Mouse (Mus musculus) kidney, adult 2 months (tissue): Measurements from ENCODE around the gene Erbb4. TPM values are rescaled to one million over a fixed set of nuclear protein-coding genes. Genes with fewer than 3 reads are reported as not detected.
A peak's percentile ranks its signal among the peaks of the same experiment; 100 is the strongest.

Experiments used
- DNase-seq: peaks from one replicate; pipeline ENCODE4 v3.0.0; 2021
- H3K27ac ChIP-seq: fragments of 200-500 bp; 2 replicates; pipeline ENCODE4 v1.5.1; 2012; ENCODE audit warnings: low read depth, low read length, control low read depth, inconsistent platforms; ENCODE audit not compliant: insufficient read depth
- H3K27me3 ChIP-seq: fragments of 200-500 bp; replicated peaks from 2 replicates; pipeline ENCODE4 v1.6.1; 2012; ENCODE audit warnings: mild to moderate bottlenecking, moderate library complexity, low read length, inconsistent platforms; ENCODE audit not compliant: control insufficient read depth, insufficient read depth
- H3K36me3 ChIP-seq: fragments of 200-500 bp; 2 replicates; pipeline ENCODE4 v1.6.1; 2012; ENCODE audit warnings: mild to moderate bottlenecking, moderate library complexity, low read length, inconsistent platforms; ENCODE audit not compliant: control insufficient read depth, insufficient read depth
- H3K4me1 ChIP-seq: fragments of 200-500 bp; 2 replicates; pipeline ENCODE4 v1.6.1; 2011; ENCODE audit warnings: low read length; ENCODE audit not compliant: control insufficient read depth, insufficient read depth
- H3K4me3 ChIP-seq: fragments of 200-500 bp; 2 replicates; pipeline ENCODE4 v1.5.1; 2011; ENCODE audit warnings: mild to moderate bottlenecking, low read depth, low read length, control low read depth; ENCODE audit not compliant: insufficient read depth
- CTCF ChIP-seq: fragments of 200-500 bp; conservative IDR thresholded peaks from 2 replicates; pipeline ENCODE4 v1.5.1; 2011; ENCODE audit warnings: low read depth, mild to moderate bottlenecking, control low read depth, low read length, moderate library complexity, mixed read lengths; ENCODE audit not compliant: insufficient read depth, insufficient read length
- POLR2A ChIP-seq: fragments of 200-500 bp; IDR thresholded peaks from one replicate; pipeline ENCODE4 v1.6.1; 2011; ENCODE audit warnings: low read depth, low read length, control low read depth
- whole genome bisulfite sequencing: fragments of 180-500 bp; shearing (Covaris S2); methylation state at CpG from one replicate; pipeline ENCODE4 v1.1.7; 2018; 5-methylcytosine and 5-hydroxymethylcytosine counted together
- polyA plus RNA-seq: library from polyadenylated mRNA; depleted of rRNA; stranded (reverse); fragments of >200 nt; gene quantifications from 2 replicates; pipeline ENCODE4 v1.2.3, GENCODE M21; 2012

Gene Erbb4
- polyA plus RNA-seq, 1 experiment, result 1.8 TPM

DNA sequence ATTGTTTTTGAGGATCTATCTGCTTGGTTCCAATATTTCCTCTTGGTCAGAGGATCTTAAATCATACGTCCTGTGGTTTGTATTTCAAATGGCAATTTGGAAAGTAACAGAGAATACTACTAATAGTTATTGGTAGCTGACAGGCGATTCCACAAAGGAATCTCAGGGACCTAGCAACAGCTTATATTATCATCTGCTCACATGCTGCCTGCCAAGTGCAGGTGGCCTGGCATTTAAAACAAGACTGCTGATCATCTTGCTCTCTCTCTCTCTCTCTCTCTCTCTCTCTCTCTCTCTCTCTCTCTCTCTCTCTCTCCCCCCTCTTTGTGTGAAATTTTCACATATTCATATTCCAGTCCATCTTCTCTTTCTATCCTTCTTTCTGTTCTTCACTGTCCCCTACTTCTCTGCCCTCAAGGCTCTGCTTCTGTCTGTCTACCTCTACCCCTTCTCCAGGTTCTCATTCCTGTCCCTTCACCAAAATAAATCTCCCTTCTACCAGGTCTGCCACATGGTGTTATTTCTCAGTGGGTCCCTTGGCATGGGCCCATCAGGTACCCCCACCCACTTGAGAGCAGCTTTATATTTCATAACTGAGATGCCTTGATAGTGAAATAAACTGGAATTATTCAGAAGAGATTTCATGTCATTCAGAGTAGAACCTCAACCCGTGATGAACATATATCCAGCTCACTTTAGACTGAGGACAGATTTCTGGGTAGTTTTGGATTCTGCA is 174.4 kb downstream of the Erbb4 start:
- H3K36me3 ChIP-seq, result no peaks in the 10 kb centered on the region
- H3K4me1 ChIP-seq, result 0 out of 2 replicates have a peak, but pooled peaks cover 2% of the 10 kb centered on the region
- WGBS, result 75% methylated on average over 3 of the region's 3 CpGs
- no peak overlapping the region for H3K4me3 ChIP-seq
- no peak for DNase-seq
- H3K27me3 ChIP-seq, result no peaks in the 10 kb centered on the region
- H3K27ac ChIP-seq, result peak overlapping the region; percentile 67; the same call in 1 of the 2 replicates
- TF ChIP-seq POLR2A (no peak), CTCF (no peak)

DNA sequence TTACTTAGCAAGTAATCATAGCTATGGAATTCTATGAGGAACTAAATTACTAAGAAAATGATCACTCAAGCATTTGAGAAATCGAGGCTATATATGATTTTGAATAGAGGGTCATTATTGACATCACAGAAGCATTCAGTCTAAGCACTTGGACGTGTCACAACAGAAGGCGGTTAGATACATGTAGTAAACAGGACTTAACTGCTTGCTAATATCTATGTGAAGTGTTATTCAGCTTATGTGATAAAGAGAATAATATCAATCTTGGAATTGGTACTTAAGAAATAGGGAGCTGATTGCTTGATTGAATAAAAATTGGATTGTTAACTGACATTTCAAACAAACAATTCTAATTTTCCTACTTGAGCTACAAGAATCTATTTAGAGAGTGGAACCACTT is 190.0 kb downstream of the Erbb4 start:
- H3K27me3 ChIP-seq, result no peaks in the 10 kb centered on the region
- WGBS, result 77% methylated on average over 3 of the region's 3 CpGs
- H3K27ac ChIP-seq, result no peak overlapping the region
- no peaks in the 10 kb centered on the region for H3K4me1 ChIP-seq
- H3K4me3 ChIP-seq, result no peak overlapping the region
- no peaks in the 10 kb centered on the region for H3K36me3 ChIP-seq
- TF ChIP-seq CTCF, result no peak
- no peak for TF ChIP-seq POLR2A
- no peak for DNase-seq

DNA sequence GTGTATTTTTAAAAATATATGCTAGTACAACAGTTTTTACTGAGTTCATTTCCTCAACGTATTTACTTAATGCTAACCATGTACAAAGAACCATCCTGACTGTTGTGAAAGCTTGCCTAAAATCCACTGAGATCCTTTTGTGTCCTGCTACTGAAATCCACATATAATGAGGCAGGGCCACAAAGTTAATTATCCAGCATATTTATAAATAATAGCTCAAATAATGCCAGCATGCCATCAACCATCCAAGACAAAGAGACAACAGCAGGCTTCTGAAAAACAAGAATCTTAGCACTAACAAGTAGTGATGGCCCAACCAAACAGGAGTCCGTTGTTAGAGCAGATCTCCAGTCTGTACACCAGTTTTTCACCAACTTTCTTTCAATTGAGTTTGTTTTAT is 215.8 kb downstream of the Erbb4 start:
- no peaks in the 10 kb centered on the region for H3K27me3 ChIP-seq
- TF ChIP-seq POLR2A, result no peak
- TF ChIP-seq CTCF, result no peak
- 78% methylated on average over 2 of the region's 2 CpGs for WGBS

DNA sequence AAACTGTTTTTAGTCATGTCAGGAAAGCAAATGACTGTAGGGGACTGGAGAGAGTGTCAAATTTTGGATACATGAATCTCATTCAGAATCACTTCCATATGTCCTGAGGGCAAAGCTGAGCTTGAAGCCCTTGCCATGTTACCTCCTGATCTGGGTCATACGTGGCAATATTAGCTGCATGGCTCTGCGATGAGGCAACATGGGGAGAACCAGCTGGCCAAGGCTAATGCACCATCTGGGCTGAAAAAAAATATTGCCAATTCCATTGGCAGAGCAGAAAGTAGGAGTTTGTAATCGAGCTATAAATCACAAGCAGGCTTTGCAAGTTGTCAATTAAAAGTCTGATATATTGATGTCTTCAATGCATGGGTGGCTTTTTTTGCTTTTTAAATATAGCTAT is 221.0 kb downstream of the Erbb4 start:
- H3K4me1 ChIP-seq, result no peaks in the 10 kb centered on the region
- H3K36me3 ChIP-seq, result no peaks in the 10 kb centered on the region
- DNase-seq, result no peak
- TF ChIP-seq CTCF (no peak), POLR2A (no peak)
- 78% methylated on average over 3 of the region's 3 CpGs for WGBS
- no peak overlapping the region for H3K4me3 ChIP-seq
- no peak overlapping the region for H3K27ac ChIP-seq
- no peaks in the 10 kb centered on the region for H3K27me3 ChIP-seq

More for the DNA sequence above, 215.8 kb downstream of the Erbb4 start:
- Histone ChIP-seq H3K27ac (no peak overlapping the region), H3K4me1 (no peaks in the 10 kb centered on the region), H3K4me3 (no peak overlapping the region), H3K36me3 (no peaks in the 10 kb centered on the region)
- no peak for DNase-seq

DNA sequence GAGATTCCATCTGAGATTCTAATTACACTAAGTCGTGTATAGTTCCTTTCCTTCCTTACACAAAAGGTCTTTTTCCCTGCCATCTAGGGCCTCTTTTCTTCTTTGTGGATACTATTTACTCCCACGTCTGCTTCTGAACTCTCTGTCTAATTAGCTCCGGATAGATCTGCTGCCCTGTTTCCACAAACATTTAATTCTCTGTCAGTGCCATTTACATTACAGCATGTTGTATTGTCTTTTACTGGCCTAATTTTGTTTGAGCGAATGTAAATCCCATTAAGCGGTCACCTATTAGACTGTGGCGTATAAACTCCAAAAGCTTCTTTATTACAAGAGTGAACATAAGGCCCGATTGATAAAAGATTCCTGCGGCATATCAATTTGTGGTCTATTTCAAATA is 232.9 kb downstream of the Erbb4 start:
- H3K36me3 ChIP-seq, result no peaks in the 10 kb centered on the region
- 83% methylated on average over 8 of the region's 8 CpGs for WGBS
- H3K27ac ChIP-seq, result no peak overlapping the region
- DNase-seq, result no peak
- no peak for TF ChIP-seq POLR2A
- TF ChIP-seq CTCF, result no peak
- no peaks in the 10 kb centered on the region for H3K27me3 ChIP-seq
- H3K4me3 ChIP-seq, result no peak overlapping the region
- H3K4me1 ChIP-seq, result no peaks in the 10 kb centered on the region

DNA sequence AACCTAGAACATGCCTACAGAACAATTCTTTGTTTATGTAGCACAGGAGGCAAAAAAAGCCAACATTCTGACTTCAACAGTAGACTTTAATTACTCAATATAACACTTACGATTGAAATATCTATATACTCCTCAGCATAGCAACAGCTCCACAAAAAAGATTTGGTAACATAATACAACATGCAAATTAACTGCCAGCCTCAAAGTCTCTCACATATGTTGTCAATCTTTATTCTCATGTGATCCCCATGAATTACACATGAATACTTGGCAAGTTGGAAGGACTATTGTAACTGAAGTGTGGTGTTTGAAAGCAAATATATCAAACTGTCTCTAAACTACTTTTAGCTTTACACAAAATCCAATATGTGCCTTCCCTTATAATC is 234.2 kb downstream of the Erbb4 start:
- H3K4me1 ChIP-seq, result no peaks in the 10 kb centered on the region
- no peak overlapping the region for H3K4me3 ChIP-seq
- H3K27ac ChIP-seq, result no peak overlapping the region
- H3K36me3 ChIP-seq, result no peaks in the 10 kb centered on the region
- H3K27me3 ChIP-seq, result no peaks in the 10 kb centered on the region
- whole genome bisulfite sequencing, result 65% methylated on average over 1 of the region's 1 CpGs
- TF ChIP-seq POLR2A (no peak), CTCF (no peak)
- DNase-seq, result no peak

DNA sequence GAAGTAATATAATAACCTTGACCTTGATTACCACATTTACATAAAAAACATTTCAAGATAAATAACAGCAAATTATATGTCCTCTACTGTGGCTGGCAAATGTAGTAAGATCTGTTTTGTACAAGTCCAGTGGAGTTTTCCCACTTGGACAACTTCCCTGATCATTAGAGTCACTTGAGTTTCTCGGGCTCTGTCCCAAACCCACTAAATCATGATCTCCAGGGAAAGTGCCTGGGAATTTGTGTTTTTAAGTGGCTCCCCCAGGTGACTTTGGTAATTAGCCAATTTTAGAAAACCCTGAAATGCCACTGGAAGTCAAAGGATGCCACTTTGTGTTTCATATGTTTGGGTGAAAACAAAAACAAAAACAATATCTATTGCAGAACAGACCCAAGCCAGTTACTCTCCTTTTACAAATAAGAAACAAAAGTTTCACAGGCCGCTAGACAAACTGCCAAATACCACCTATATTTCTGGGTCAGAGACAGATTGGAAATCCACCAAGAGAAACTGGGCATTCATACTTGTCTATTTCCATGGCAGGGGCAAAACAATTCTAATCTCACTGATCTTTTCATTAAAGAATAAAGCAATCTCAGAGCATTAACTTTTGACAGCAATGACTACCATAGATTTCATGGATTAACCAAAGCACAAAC is 234.8 kb downstream of the Erbb4 start:
- Histone ChIP-seq H3K4me1 (no peaks in the 10 kb centered on the region), H3K27me3 (no peaks in the 10 kb centered on the region), H3K27ac (no peak overlapping the region), H3K36me3 (no peaks in the 10 kb centered on the region), H3K4me3 (no peak overlapping the region)
- 49% methylated on average over 2 of the region's 2 CpGs for WGBS
- TF ChIP-seq POLR2A (no peak), CTCF (no peak)
- DNase-seq, result peak; percentile 43
